Mouse (Mus musculus) lung, postnatal 14 days (tissue): Measurements from ENCODE around the gene Usp39.
A peak's percentile ranks its signal among the peaks of the same experiment; 100 is the strongest.

Experiments used
- DNase-seq: peaks from one replicate; pipeline ENCODE4 v3.0.0; 2021

Gene Usp39

GRCm38 (mm10) chr6:72350214-72350613 is 5.2 kb upstream of the Usp39 start:
- no peak for DNase-seq

- no peak for DNase-seq
Measured at GRCm38 (mm10) chr6:72348411-72348810, 3.4 kb upstream of the Usp39 start.

- DNase-seq: peak; percentile 76
Measured at GRCm38 (mm10) chr6:72347166-72347941, 2.4 kb upstream of the Usp39 start, which contains the start of gene 0610030E20Rik. TSS of gene 0610030E20Rik (plus strand) at chr6:72347317.

- DNase-seq: no peak
Measured at GRCm38 (mm10) chr6:72346261-72346660, 1.3 kb upstream of the Usp39 start.

GRCm38 (mm10) chr6:72345633-72346032 is 649 bp upstream of the Usp39 start:
- DNase-seq: no peak

- no peak for DNase-seq
Measured at GRCm38 (mm10) chr6:72344396-72345073, 449 bp downstream of the Usp39 start.

- no peak for DNase-seq
Measured at GRCm38 (mm10) chr6:72340481-72340880, 4.5 kb downstream of the Usp39 start.

GRCm38 (mm10) chr6:72333111-72333510 is 11.9 kb downstream of the Usp39 start:
- no peak for DNase-seq

- DNase-seq: no peak
Measured at GRCm38 (mm10) chr6:72330133-72330532, 14.9 kb downstream of the Usp39 start.

GRCm38 (mm10) chr6:72329019-72329418 is 16.0 kb downstream of the Usp39 start:
- DNase-seq: no peak

GRCm38 (mm10) chr6:72326274-72326673 is 18.7 kb downstream of the Usp39 start:
- peak; percentile 65 for DNase-seq

- no peak for DNase-seq
Measured at GRCm38 (mm10) chr6:72323786-72324508, 21.0 kb downstream of the Usp39 start.

- no peak for DNase-seq
Measured at GRCm38 (mm10) chr6:72322936-72323335, 22.0 kb downstream of the Usp39 start.

- DNase-seq: peak; percentile 70
Measured at GRCm38 (mm10) chr6:72319019-72319418, 26.0 kb downstream of the Usp39 start.

- no peak for DNase-seq
Measured at GRCm38 (mm10) chr6:72318440-72318839, 26.5 kb downstream of the Usp39 start.

- no peak for DNase-seq
Measured at GRCm38 (mm10) chr6:72316044-72316443, 28.9 kb downstream of the Usp39 start.

- DNase-seq: no peak
Measured at GRCm38 (mm10) chr6:72315384-72315783, 29.6 kb downstream of the Usp39 start.

GRCm38 (mm10) chr6:72313124-72313867 is 31.7 kb downstream of the Usp39 start:
- DNase-seq: no peak

- no peak for DNase-seq
Measured at GRCm38 (mm10) chr6:72312198-72312597, 32.8 kb downstream of the Usp39 start.

GRCm38 (mm10) chr6:72303510-72303909 is 41.5 kb downstream of the Usp39 start:
- no peak for DNase-seq

GRCm38 (mm10) chr6:72302349-72302925 is 42.5 kb downstream of the Usp39 start:
- no peak for DNase-seq

- DNase-seq: no peak
Measured at GRCm38 (mm10) chr6:72297825-72298224, 47.2 kb downstream of the Usp39 start.
